Mouse (Mus musculus) gastrocnemius, postnatal 25 days (tissue): Measurements from ENCODE around the gene Trpm5. TPM values are rescaled to one million over a fixed set of nuclear protein-coding genes. Genes with fewer than 3 reads are reported as not detected.
A peak's percentile ranks its signal among the peaks of the same experiment; 100 is the strongest.

Source experiments
- DNase-seq: peaks from one replicate; pipeline ENCODE4 v3.0.0; 2022
- total RNA-seq, 2 experiments: library from RNA; stranded (reverse); gene quantifications; 1 replicate in 1 of 2; 2 replicates in 1 of 2; pipeline ENCODE4 v1.2.3; 2021

Trpm5 gene
- total RNA-seq, 2 experiments from 2014 or later, result 0.13 TPM; not detected in 1

- no peak for DNase-seq
Observed at GRCm38 (mm10) chr7:143058221-143058697, 36.2 kb downstream of the Trpm5 start.

GRCm38 (mm10) chr7:143057667-143058220 lies 36.7 kb downstream of the Trpm5 start:
- DNase-seq, result no peak

- no peak for DNase-seq
Observed at GRCm38 (mm10) chr7:143057023-143057422, 37.4 kb downstream of the Trpm5 start.

GRCm38 (mm10) chr7:143055499-143056186 lies 38.8 kb downstream of the Trpm5 start:
- DNase-seq, result no peak

GRCm38 (mm10) chr7:143055001-143055400 lies 39.4 kb downstream of the Trpm5 start:
- no peak for DNase-seq

GRCm38 (mm10) chr7:143054612-143054965 lies 39.9 kb downstream of the Trpm5 start:
- DNase-seq, result no peak

GRCm38 (mm10) chr7:143053961-143054611 lies 40.4 kb downstream of the Trpm5 start:
- DNase-seq, result no peak

- DNase-seq, result peak; percentile 69
Observed at GRCm38 (mm10) chr7:143053008-143053899, 41.2 kb downstream of the Trpm5 start.

GRCm38 (mm10) chr7:143052626-143053007 lies 41.8 kb downstream of the Trpm5 start, which contains the start of gene Cd81:
TSS of gene Cd81 (plus strand) at chr7:143052739.
- DNase-seq, result peak; percentile 87

- no peak for DNase-seq
Observed at GRCm38 (mm10) chr7:143051316-143051715, 43.1 kb downstream of the Trpm5 start.

- no peak for DNase-seq
Observed at GRCm38 (mm10) chr7:143049841-143050816, 44.3 kb downstream of the Trpm5 start.

GRCm38 (mm10) chr7:143049331-143049730 lies 45.1 kb downstream of the Trpm5 start:
- no peak for DNase-seq

GRCm38 (mm10) chr7:143046358-143046757 lies 48.1 kb downstream of the Trpm5 start:
- DNase-seq, result no peak

GRCm38 (mm10) chr7:143044826-143045206 lies 49.6 kb downstream of the Trpm5 start:
- DNase-seq, result no peak

- no peak for DNase-seq
Observed at GRCm38 (mm10) chr7:143044049-143044825, 50.2 kb downstream of the Trpm5 start.

- no peak for DNase-seq
Observed at GRCm38 (mm10) chr7:143042897-143043300, 51.5 kb downstream of the Trpm5 start.

- DNase-seq, result peak; percentile 62
Observed at GRCm38 (mm10) chr7:143042089-143042488, 52.4 kb downstream of the Trpm5 start.

GRCm38 (mm10) chr7:143041138-143041822 lies 53.2 kb downstream of the Trpm5 start:
- DNase-seq, result no peak

- DNase-seq, result no peak
Observed at GRCm38 (mm10) chr7:143040561-143040960, 53.9 kb downstream of the Trpm5 start.
